Mouse (Mus musculus) CH12.LX (cell line): ENCODE measurements around the gene Prkag2. TPM values are rescaled to one million over a fixed set of nuclear protein-coding genes. Genes with fewer than 3 reads are reported as not detected.

Source experiments
- DNase-seq: peaks from one replicate; pipeline ENCODE4 v3.0.0-alpha.2; 2013; ENCODE audit errors: extremely low read depth
- H3K27ac ChIP-seq: 2 replicates; pipeline ENCODE4 v1.5.1; 2012; ENCODE audit warnings: low read depth, mild to moderate bottlenecking, control low read depth, moderate library complexity; ENCODE audit not compliant: insufficient read depth
- H3K27me3 ChIP-seq: replicated peaks from 2 replicates; pipeline ENCODE3; 2012; ENCODE audit warnings: inconsistent platforms
- H3K36me3 ChIP-seq, 2 experiments: replicated peaks in 1 of 2; 2 replicates each; pipeline versions ENCODE3 to v1.6.1; 2012; ENCODE audit warnings: inconsistent platforms in 1 of 2, low read length in 1 of 2, mild to moderate bottlenecking in 1 of 2, mixed read lengths in 1 of 2, moderate library complexity in 1 of 2; ENCODE audit not compliant: control insufficient read depth in 1 of 2, insufficient read depth in 1 of 2
- H3K4me1 ChIP-seq, 2 experiments: 2 replicates each; pipeline ENCODE4 v1.6.1; 2012; ENCODE audit warnings: inconsistent platforms in 1 of 2, moderate library complexity in 1 of 2; ENCODE audit not compliant: insufficient read depth in 2 of 2, control insufficient read depth in 1 of 2
- H3K4me2 ChIP-seq: 2 replicates; pipeline ENCODE4 v1.6.1; 2012; ENCODE audit warnings: low read depth, mild to moderate bottlenecking, control low read depth; ENCODE audit not compliant: poor library complexity, insufficient read depth, severe bottlenecking
- H3K4me3 ChIP-seq, 3 experiments: fragments of 150-350 bp in 1 of 3; sonication (generic) in 1 of 3; replicated peaks in 1 of 3; 2 replicates each; pipeline versions ENCODE3 to v1.5.1; 2011 to 2012; ENCODE audit warnings: low read depth in 2 of 3, low read length in 2 of 3, mild to moderate bottlenecking in 2 of 3, moderate library complexity in 2 of 3, control low read depth in 1 of 3, improper control_type of control experiment in 1 of 3, inconsistent platforms in 1 of 3, mixed read lengths in 1 of 3; ENCODE audit not compliant: poor library complexity in 1 of 3
- H3K79me2 ChIP-seq: replicated peaks from 2 replicates; pipeline ENCODE4 v1.6.1; 2012; ENCODE audit warnings: mild to moderate bottlenecking, moderate library complexity; ENCODE audit not compliant: control insufficient read depth, poor library complexity, insufficient read depth, severe bottlenecking; ENCODE audit errors: extremely low read depth
- H3K9ac ChIP-seq: 2 replicates; pipeline ENCODE4 v1.6.1; 2012; ENCODE audit warnings: low read depth, mild to moderate bottlenecking, control low read depth, moderate library complexity; ENCODE audit not compliant: insufficient read depth
- H3K9me3 ChIP-seq: replicated peaks from 2 replicates; pipeline ENCODE3; 2012; ENCODE audit warnings: low read length, inconsistent platforms, mixed read lengths
- CHD1 ChIP-seq: IDR thresholded peaks from 2 replicates; pipeline ENCODE4 v1.6.1; 2012; ENCODE audit warnings: low read depth, low read length, improper control_type of control experiment, inconsistent platforms
- CTCF ChIP-seq, 2 experiments: IDR thresholded peaks in 1 of 2; conservative IDR thresholded peaks in 1 of 2; 2 replicates each; pipeline ENCODE4 v1.5.1; 2011 to 2012; ENCODE audit warnings: low read depth in 2 of 2, low read length in 2 of 2, improper control_type of control experiment in 1 of 2, inconsistent platforms in 1 of 2, mild to moderate bottlenecking in 1 of 2, moderate library complexity in 1 of 2
- E2F4 ChIP-seq: IDR thresholded peaks from 2 replicates; pipeline ENCODE4 v1.6.1; 2011; ENCODE audit warnings: low read depth, low read length, improper control_type of control experiment; ENCODE audit not compliant: insufficient replicate concordance
- ELF1 ChIP-seq: IDR thresholded peaks from 2 replicates; pipeline ENCODE4 v1.6.1; 2014; ENCODE audit warnings: low read depth, mild to moderate bottlenecking, inconsistent platforms, low read length, improper control_type of control experiment
- HCFC1 ChIP-seq: IDR thresholded peaks from 2 replicates; pipeline ENCODE4 v1.6.1; 2012; ENCODE audit warnings: low read depth, mild to moderate bottlenecking, inconsistent platforms, low read length, improper control_type of control experiment
- IRF4 ChIP-seq: IDR thresholded peaks from 2 replicates; pipeline ENCODE4 v1.6.1; 2014; ENCODE audit warnings: low read depth, mild to moderate bottlenecking, inconsistent platforms, low read length, improper control_type of control experiment
- KAT2A ChIP-seq: IDR thresholded peaks from 2 replicates; pipeline ENCODE4 v1.6.1; 2012; ENCODE audit warnings: low read length, improper control_type of control experiment, inconsistent platforms; ENCODE audit not compliant: insufficient replicate concordance
- MEF2A ChIP-seq: IDR thresholded peaks from 2 replicates; pipeline ENCODE4 v1.6.1; 2014; ENCODE audit warnings: low read depth, mild to moderate bottlenecking, inconsistent platforms, low read length, improper control_type of control experiment, borderline replicate concordance
- POLR2A ChIP-seq: IDR thresholded peaks from 2 replicates; pipeline ENCODE4 v1.6.1; 2011; ENCODE audit warnings: low read depth, mild to moderate bottlenecking, improper control_type of control experiment, low read length
- POLR2AphosphoS2 ChIP-seq: IDR thresholded peaks from 2 replicates; pipeline ENCODE4 v1.6.1; 2011; ENCODE audit warnings: low read depth, low read length, improper control_type of control experiment
- RAD21 ChIP-seq: IDR thresholded peaks from 2 replicates; pipeline ENCODE4 v1.6.1; 2011; ENCODE audit warnings: low read depth, mild to moderate bottlenecking, low read length, improper control_type of control experiment, moderate library complexity
- SMC3 ChIP-seq: IDR thresholded peaks from 2 replicates; pipeline ENCODE4 v1.6.1; 2011; ENCODE audit warnings: low read depth, low read length, improper control_type of control experiment
- USF1 ChIP-seq: IDR thresholded peaks from 2 replicates; pipeline ENCODE4 v1.6.1; 2014; ENCODE audit warnings: low read depth, mild to moderate bottlenecking, inconsistent platforms, low read length, improper control_type of control experiment
- ZKSCAN1 ChIP-seq: IDR thresholded peaks from 2 replicates; pipeline ENCODE4 v1.6.1; 2012; ENCODE audit warnings: low read depth, inconsistent platforms, low read length, improper control_type of control experiment, borderline replicate concordance
- ZMIZ1 ChIP-seq: IDR thresholded peaks from 2 replicates; pipeline ENCODE4 v1.6.1; 2012; ENCODE audit warnings: low read depth, mild to moderate bottlenecking, inconsistent platforms, low read length, improper control_type of control experiment
- ZNF384 ChIP-seq: IDR thresholded peaks from 2 replicates; pipeline ENCODE4 v1.6.1; 2012; ENCODE audit warnings: low read depth, low read length, improper control_type of control experiment, inconsistent platforms
- dilution Hi-C: fragments of 300-500 bp; cut with MboI; formaldehyde crosslinking; loops from 2 replicates; pipeline ENCODE4 v1.14.3; 2020; ENCODE audit warnings: low sequenced_read_pairs; ENCODE audit not compliant: extremely low pct_unique_long_range_greater_than_20kb, extremely low pct_ligation_motif_present
- in situ Hi-C: fragments of 300-500 bp; cut with MboI; formaldehyde crosslinking; loops from 3 replicates; pipeline ENCODE4 v1.14.3; 2019; ENCODE audit warnings: low sequenced_read_pairs, low pct_ligation_motif_present, low pct_unique_long_range_greater_than_20kb, mixed read lengths
- polyA plus RNA-seq: library from polyadenylated mRNA; unstranded; fragments of >175 nt; gene quantifications from 2 replicates; pipeline ENCODE4 v1.2.1, GENCODE M21; 2012; ENCODE audit warnings: low read depth; ENCODE audit not compliant: insufficient read length
- total RNA-seq, 2 experiments: library from RNA; depleted of rRNA; stranded (reverse); fragments of 300-350 nt in 1 of 2; fragments of >200 nt in 1 of 2; gene quantifications; 2 replicates each; pipeline ENCODE4 v1.2.3; 2012 to 2014

Gene Prkag2
- total and polyA plus RNA-seq, 3 experiments: 4.6 to 21.2 (median 8.8) TPM

DNA sequence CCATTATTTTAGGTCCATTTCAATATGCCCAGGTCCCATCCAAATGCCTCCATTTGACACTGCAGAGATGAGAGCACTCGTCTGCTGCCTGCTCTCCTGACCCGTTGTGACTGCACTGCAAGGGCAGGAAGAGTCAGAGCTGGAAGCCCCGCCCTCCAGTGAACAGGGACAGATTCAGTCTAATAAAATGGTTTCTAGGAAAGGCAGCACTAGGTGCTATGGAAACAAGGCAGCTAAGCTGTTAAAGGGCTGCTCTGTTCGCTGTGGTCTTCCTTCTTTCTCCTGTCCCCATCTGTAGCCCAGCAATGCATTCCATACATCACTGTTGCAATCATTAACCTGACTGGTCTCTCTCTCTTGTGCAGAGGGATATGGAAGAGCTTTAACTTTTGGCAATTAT, 287.4 kb downstream of the Prkag2 start:
- TF ChIP-seq E2F4 (no peak), ZMIZ1 (no peak), SMC3 (no peak), ZNF384 (no peak), USF1 (no peak), ELF1 (no peak), ZKSCAN1 (no peak), CTCF (conservative IDR thresholded peaks at IDR 0.05 in 1 of 2, IDR thresholded peaks at IDR 0.05 in 1 of 2; ENCODE audit: low read depth in 2 of 2, low read length in 2 of 2) (no peak), CHD1 (no peak), IRF4 (no peak), HCFC1 (no peak), POLR2AphosphoS2 (no peak), KAT2A (no peak), POLR2A (no peak), MEF2A (no peak), RAD21 (no peak)
- in situ Hi-C loops (no loop called here), dilution Hi-C loops (no loop called here)
- Histone ChIP-seq H3K4me3 (no peak overlapping the region), H3K27me3 (no peaks in the 10 kb centered on the region), H3K36me3 (peaks cover 50 to 89% of the 10 kb centered on the region in 2 experiments), H3K27ac (no peak overlapping the region), H3K9ac (no peak overlapping the region), H3K4me2 (no peak overlapping the region), H3K79me2 (peaks cover 11% of the 10 kb centered on the region), H3K9me3 (no peaks in the 10 kb centered on the region), H3K4me1 (peaks cover 0 to 4% of the 10 kb centered on the region in 2 experiments; a peak in 1 of 4 replicates)
- DNase-seq: no peak

Other genes with a start within 250 kb of the Prkag2 start
- not detected in 2 replicates for gene Galntl5, start 80.8 kb upstream of the Prkag2 start, total RNA-seq (2012; rRNA removed)
- gene Galntl5, start 80.8 kb upstream of the Prkag2 start, total RNA-seq (2014; rRNA removed): not detected in 2 replicates
- not detected in 2 replicates for gene Galntl5, start 80.8 kb upstream of the Prkag2 start, polyA plus RNA-seq
- 8.7 and 10.1 TPM in 2 replicates for gene Galnt11, start 121.3 kb upstream of the Prkag2 start, total RNA-seq (2012; rRNA removed)
- 11.1 and 12.9 TPM in 2 replicates for gene Galnt11, start 121.3 kb upstream of the Prkag2 start, total RNA-seq (2014; rRNA removed)
- gene Galnt11, start 121.3 kb upstream of the Prkag2 start, polyA plus RNA-seq: 7.9 and 9.2 TPM in 2 replicates
- not detected in 2 replicates for gene E130116L18Rik, start 122.5 kb upstream of the Prkag2 start, total RNA-seq (2012; rRNA removed)
- gene E130116L18Rik, start 122.5 kb upstream of the Prkag2 start, total RNA-seq (2014; rRNA removed): not detected in 2 replicates
- gene E130116L18Rik, start 122.5 kb upstream of the Prkag2 start, polyA plus RNA-seq: not detected in 2 replicates